ENCODE assay signal across 24 mouse cellular contexts in genomic region chr4:82875532-82875931, GRCm38 (mm10). TPM values are rescaled to one million over a fixed set of nuclear protein-coding genes. Genes with fewer than 3 reads are reported as not detected.
"Had no signal": no experiment of that assay in that cellular context is flagged by ENCODE, and none has a peak within 500 bp of the region (broad histone marks: within the 10 kb centered on the region; RNA-seq: fewer than 3 reads in every experiment).

No protein-coding gene starts in this region.

- DNase-seq: layer of hippocampus, adult 9-11 months; layer of hippocampus, postnatal 36 days; liver, postnatal 0 days; retina, postnatal 1 day; right cerebral cortex, postnatal 25 days; spleen, adult 18-20 months; thymus, adult 2 months; thymus, postnatal 14 days; thymus, postnatal 4 days had no signal

- H3K9ac ChIP-seq: liver, embryonic 14.5 days; liver, postnatal 0 days; midbrain, embryonic 12.5 days; midbrain, embryonic 15.5 days; neural tube, embryonic 12.5 days; neural tube, embryonic 15.5 days; stomach, embryonic 15.5 days had no signal

- H3K9me3 ChIP-seq: megakaryocyte, embryonic 14.5 days; midbrain, embryonic 12.5 days; midbrain, embryonic 15.5 days; neural tube, embryonic 12.5 days; neural tube, embryonic 15.5 days; stomach, embryonic 15.5 days had no signal

- H3K27ac ChIP-seq: kidney, postnatal 0 days; layer of hippocampus, adult 2 months; left cerebral cortex, adult 2 months; liver, embryonic 14.5 days; midbrain, embryonic 12.5 days; midbrain, embryonic 15.5 days; neural tube, embryonic 12.5 days; neural tube, embryonic 15.5 days; stomach, embryonic 15.5 days had no signal

- H3K4me2 ChIP-seq: liver, embryonic 11.5 days; midbrain, embryonic 12.5 days; midbrain, embryonic 15.5 days; neural tube, embryonic 12.5 days; neural tube, embryonic 15.5 days; stomach, embryonic 15.5 days had no signal

- H3K36me3 ChIP-seq: midbrain, embryonic 12.5 days; midbrain, embryonic 15.5 days; neural tube, embryonic 12.5 days; neural tube, embryonic 15.5 days; stomach, embryonic 15.5 days had no signal

- H3K4me1 ChIP-seq: midbrain, embryonic 15.5 days; neural tube, embryonic 12.5 days; neural tube, embryonic 15.5 days; stomach, embryonic 15.5 days had no signal

- H3K27me3 ChIP-seq: megakaryocyte, embryonic 14.5 days; midbrain, embryonic 12.5 days; midbrain, embryonic 15.5 days; neural tube, embryonic 12.5 days; neural tube, embryonic 15.5 days; stomach, embryonic 15.5 days had no signal

- H3K4me3 ChIP-seq: layer of hippocampus, adult 2 months; left cerebral cortex, adult 2 months; megakaryocyte, embryonic 14.5 days; midbrain, embryonic 12.5 days; midbrain, embryonic 15.5 days; neural tube, embryonic 12.5 days; neural tube, embryonic 15.5 days; stomach, embryonic 15.5 days had no signal

- ATAC-seq: intestine, postnatal 0 days; liver, postnatal 0 days; midbrain, embryonic 15.5 days had no signal

RNA-seq across cellular contexts. Expression of gene Cer1, which starts 9.4 kb away (rescaled TPM):
- total RNA-seq: layer of hippocampus, adult 2 months; layer of hippocampus, postnatal 36 days had no signal
- polyA plus RNA-seq: intestine, postnatal 0 days; kidney, adult 2 months; kidney, embryonic 14.5 days; kidney, postnatal 0 days; large intestine, adult 2 months; liver, embryonic 11.5 days; liver, embryonic 14.5 days; liver, postnatal 0 days; midbrain, embryonic 12.5 days; midbrain, embryonic 15.5 days; thymus, adult 2 months had no signal
